Mouse (Mus musculus): ENCODE data around the gene Chrna1.

The Chrna1 gene

DNA sequence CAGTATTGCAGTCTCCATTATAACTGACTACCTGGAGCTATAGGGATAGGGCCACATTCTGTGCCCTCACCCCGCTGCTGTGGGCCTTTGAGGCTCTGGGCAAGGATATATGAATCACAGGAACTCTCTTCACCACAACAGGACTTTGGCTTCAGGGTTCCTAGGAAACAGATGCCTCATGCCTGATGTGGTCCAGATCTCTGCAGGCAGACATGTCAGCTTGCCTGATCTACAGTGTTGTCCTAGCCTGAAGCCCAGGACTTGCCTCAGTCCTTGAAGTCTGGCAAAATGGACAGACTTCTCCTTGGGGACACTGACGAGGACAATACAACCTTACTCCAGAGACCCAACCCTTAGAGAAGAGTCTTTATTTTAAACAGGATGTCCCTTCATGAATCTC lies 61.8 kb downstream of the Chrna1 start:
- no peak for DNase-seq (ENCODE audit: low spot score)

DNA sequence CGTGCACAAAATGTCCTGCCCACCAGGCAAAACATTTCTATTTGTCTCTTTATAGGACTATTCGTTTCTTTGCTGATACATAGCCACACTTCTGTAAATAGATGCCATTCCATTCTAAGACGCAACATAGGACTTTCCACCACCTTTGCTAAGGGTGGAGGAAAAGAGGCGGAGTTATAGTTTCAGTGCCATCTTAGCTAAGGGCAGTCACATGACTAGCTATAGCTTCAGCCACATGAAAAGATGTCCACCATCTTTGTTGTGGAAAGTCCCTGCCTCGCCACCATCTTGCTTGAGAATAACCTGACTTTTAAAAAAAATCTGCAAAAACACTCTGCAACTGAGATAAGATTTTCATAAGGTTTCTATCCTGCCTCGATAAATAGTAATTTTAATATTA lies 66.0 kb downstream of the Chrna1 start:
- DNase-seq (ENCODE audit: low spot score): no peak

All from ovary, adult 18-20 months (tissue).